Mouse (Mus musculus): ENCODE measurements around the gene Trpc1. TPM values are rescaled to one million over a fixed set of nuclear protein-coding genes. Genes with fewer than 3 reads are reported as not detected.

Gene Trpc1
- polyA plus RNA-seq, 1 experiment from 2014 or later = 5.7 TPM

GRCm38 (mm10) chr9:95699273-95699672 is 50.9 kb downstream of the Trpc1 start:
- Histone ChIP-seq H3K4me3 (ENCODE audit: low read depth, low read length) (no peak overlapping the region), H3K4me2 (no peak overlapping the region), H3K27me3 (ENCODE audit: insufficient read depth, low read length) (no peaks in the 10 kb centered on the region), H3K9ac (no peak overlapping the region), H3K4me1 (ENCODE audit: insufficient read depth) (no peaks in the 10 kb centered on the region), H3K9me3 (ENCODE audit: low read depth, low read length) (no peaks in the 10 kb centered on the region), H3K36me3 (ENCODE audit: insufficient read depth) (no peaks in the 10 kb centered on the region), H3K27ac (ENCODE audit: low read depth) (no peak overlapping the region)
- 67% methylated on average over 4 of the region's 4 CpGs for WGBS
- ATAC-seq (ENCODE audit: insufficient read depth) (no peak), DNase-seq (no peak)
- no peak for TF ChIP-seq CTCF (IDR thresholded peaks at IDR 0.05; ENCODE audit: low read depth)

- DNase-seq (peak; percentile 74), ATAC-seq (ENCODE audit: insufficient read depth) (no peak)
- no peak overlapping the region for H3K4me2 ChIP-seq
- TF ChIP-seq CTCF (IDR thresholded peaks at IDR 0.05; ENCODE audit: low read depth) = peak; percentile 69
- no peak overlapping the region for H3K27ac ChIP-seq (ENCODE audit: low read depth)
- WGBS = 55% methylated on average over 2 of the region's 2 CpGs
- no peak overlapping the region for H3K9ac ChIP-seq
- H3K4me1 ChIP-seq (ENCODE audit: insufficient read depth) = no peaks in the 10 kb centered on the region
- no peaks in the 10 kb centered on the region for H3K9me3 ChIP-seq (ENCODE audit: low read depth, low read length)
- no peaks in the 10 kb centered on the region for H3K36me3 ChIP-seq (ENCODE audit: insufficient read depth)
- H3K4me3 ChIP-seq (ENCODE audit: low read depth, low read length) = no peak overlapping the region
- H3K27me3 ChIP-seq (ENCODE audit: insufficient read depth, low read length) = no peaks in the 10 kb centered on the region
These were observed 52.4 kb downstream of the Trpc1 start for GRCm38 (mm10) chr9:95697808-95698207.

- no peak for TF ChIP-seq CTCF (IDR thresholded peaks at IDR 0.05; ENCODE audit: low read depth)
- Histone ChIP-seq H3K4me2 (no peak overlapping the region), H3K9me3 (ENCODE audit: low read depth, low read length) (no peaks in the 10 kb centered on the region), H3K27me3 (ENCODE audit: insufficient read depth, low read length) (no peaks in the 10 kb centered on the region), H3K4me3 (ENCODE audit: low read depth, low read length) (no peak overlapping the region), H3K4me1 (ENCODE audit: insufficient read depth) (no peaks in the 10 kb centered on the region), H3K27ac (ENCODE audit: low read depth) (no peak overlapping the region), H3K9ac (no peak overlapping the region), H3K36me3 (ENCODE audit: insufficient read depth) (no peaks in the 10 kb centered on the region)
- WGBS = 56% methylated on average over 6 of the region's 6 CpGs
- DNase-seq (no peak), ATAC-seq (ENCODE audit: insufficient read depth) (no peak)
These were observed 53.6 kb downstream of the Trpc1 start for GRCm38 (mm10) chr9:95696581-95696980.

- no peaks in the 10 kb centered on the region for H3K36me3 ChIP-seq (ENCODE audit: insufficient read depth)
- H3K27me3 ChIP-seq (ENCODE audit: insufficient read depth, low read length) = no peaks in the 10 kb centered on the region
- no peak overlapping the region for H3K9ac ChIP-seq
- WGBS = 77% methylated on average over 15 of the region's 15 CpGs
- H3K27ac ChIP-seq (ENCODE audit: low read depth) = no peak overlapping the region
- no peak for DNase-seq
- no peak overlapping the region for H3K4me3 ChIP-seq (ENCODE audit: low read depth, low read length)
- ATAC-seq (ENCODE audit: insufficient read depth) = no peak
- no peak for TF ChIP-seq CTCF (IDR thresholded peaks at IDR 0.05; ENCODE audit: low read depth)
- H3K4me2 ChIP-seq = no peak overlapping the region
- no peaks in the 10 kb centered on the region for H3K4me1 ChIP-seq (ENCODE audit: insufficient read depth)
- H3K9me3 ChIP-seq (ENCODE audit: low read depth, low read length) = no peaks in the 10 kb centered on the region
These were observed 55.2 kb downstream of the Trpc1 start for GRCm38 (mm10) chr9:95695023-95695422.

GRCm38 (mm10) chr9:95694526-95694925 is 55.6 kb downstream of the Trpc1 start:
- Histone ChIP-seq H3K36me3 (ENCODE audit: insufficient read depth) (no peaks in the 10 kb centered on the region), H3K4me3 (ENCODE audit: low read depth, low read length) (no peak overlapping the region), H3K27ac (ENCODE audit: low read depth) (no peak overlapping the region), H3K4me2 (no peak overlapping the region), H3K9me3 (ENCODE audit: low read depth, low read length) (no peaks in the 10 kb centered on the region), H3K9ac (no peak overlapping the region), H3K4me1 (ENCODE audit: insufficient read depth) (no peaks in the 10 kb centered on the region), H3K27me3 (ENCODE audit: insufficient read depth, low read length) (no peaks in the 10 kb centered on the region)
- no peak for ATAC-seq (ENCODE audit: insufficient read depth)
- TF ChIP-seq CTCF (IDR thresholded peaks at IDR 0.05; ENCODE audit: low read depth) = no peak
- WGBS = 64% methylated on average over 12 of the region's 12 CpGs
- no peak for DNase-seq

- no peak overlapping the region for H3K27ac ChIP-seq (ENCODE audit: low read depth)
- 68% methylated on average over 11 of the region's 11 CpGs for WGBS
- no peak for DNase-seq
- H3K9ac ChIP-seq = no peak overlapping the region
- no peak for ATAC-seq (ENCODE audit: insufficient read depth)
- TF ChIP-seq CTCF (IDR thresholded peaks at IDR 0.05; ENCODE audit: low read depth) = no peak
- H3K4me3 ChIP-seq (ENCODE audit: low read depth, low read length) = no peak overlapping the region
- H3K27me3 ChIP-seq (ENCODE audit: insufficient read depth, low read length) = no peaks in the 10 kb centered on the region
- no peaks in the 10 kb centered on the region for H3K36me3 ChIP-seq (ENCODE audit: insufficient read depth)
- H3K4me2 ChIP-seq = no peak overlapping the region; the same call in 1 of the 2 replicates
- H3K4me1 ChIP-seq (ENCODE audit: insufficient read depth) = no peaks in the 10 kb centered on the region
- no peaks in the 10 kb centered on the region for H3K9me3 ChIP-seq (ENCODE audit: low read depth, low read length)
These were observed 56.6 kb downstream of the Trpc1 start for GRCm38 (mm10) chr9:95693528-95694100.

- no peak for TF ChIP-seq CTCF (IDR thresholded peaks at IDR 0.05; ENCODE audit: low read depth)
- ATAC-seq (ENCODE audit: insufficient read depth) (no peak), DNase-seq (no peak)
- H3K36me3 ChIP-seq (ENCODE audit: insufficient read depth) = no peaks in the 10 kb centered on the region
- H3K4me3 ChIP-seq (ENCODE audit: low read depth, low read length) = no peak overlapping the region
- no peak overlapping the region for H3K9ac ChIP-seq
- 64% methylated on average over 8 of the region's 8 CpGs for WGBS
- no peaks in the 10 kb centered on the region for H3K9me3 ChIP-seq (ENCODE audit: low read depth, low read length)
- no peak overlapping the region for H3K4me2 ChIP-seq
- no peaks in the 10 kb centered on the region for H3K4me1 ChIP-seq (ENCODE audit: insufficient read depth)
- H3K27ac ChIP-seq (ENCODE audit: low read depth) = no peak overlapping the region
- no peaks in the 10 kb centered on the region for H3K27me3 ChIP-seq (ENCODE audit: insufficient read depth, low read length)
These were observed 57.4 kb downstream of the Trpc1 start for GRCm38 (mm10) chr9:95692823-95693222.

GRCm38 (mm10) chr9:95688064-95688463 is 62.1 kb downstream of the Trpc1 start:
- WGBS = 56% methylated on average over 3 of the region's 3 CpGs

More at GRCm38 (mm10) chr9:95688064-95688463, 62.1 kb downstream of the Trpc1 start:
- no peaks in the 10 kb centered on the region for H3K4me1 ChIP-seq (ENCODE audit: insufficient read depth)
- peak; percentile 67 for TF ChIP-seq CTCF (IDR thresholded peaks at IDR 0.05; ENCODE audit: low read depth)
- no peaks in the 10 kb centered on the region for H3K9me3 ChIP-seq (ENCODE audit: low read depth, low read length)
- no peaks in the 10 kb centered on the region for H3K27me3 ChIP-seq (ENCODE audit: insufficient read depth, low read length)
- no peaks in the 10 kb centered on the region for H3K36me3 ChIP-seq (ENCODE audit: insufficient read depth)
- ATAC-seq (ENCODE audit: insufficient read depth) = no peak
- DNase-seq = peak; percentile 38
- no peak overlapping the region for H3K4me2 ChIP-seq
- no peak overlapping the region for H3K9ac ChIP-seq
- no peak overlapping the region for H3K4me3 ChIP-seq (ENCODE audit: low read depth, low read length)
- H3K27ac ChIP-seq (ENCODE audit: low read depth) = no peak overlapping the region
